ENCODE assay signal across 9 mouse cellular contexts in genomic region chr15:103060341-103061130, GRCm38 (mm10). TPM values are rescaled to one million over a fixed set of nuclear protein-coding genes. Genes with fewer than 3 reads are reported as not detected.
DNase-seq lines count a peak whose midpoint lies in the region; ATAC-seq and TF ChIP-seq lines count a peak whose summit lies in the region.
"Had no signal": no experiment of that assay in that cellular context is flagged by ENCODE, and none has a peak within 500 bp of the region (broad histone marks: within the 10 kb centered on the region; RNA-seq: fewer than 3 reads in every experiment).

No protein-coding gene starts in this region.

- H3K27ac ChIP-seq in heart, embryonic 15.5 days = no peak overlapping the region
- peak overlapping the region; percentile 73 for H3K27ac ChIP-seq in intestine, postnatal 0 days (ENCODE audit: low read depth, low read length)
- no peak overlapping the region for H3K27ac ChIP-seq in midbrain, postnatal 0 days (ENCODE audit: low read depth, low read length)
- H3K27ac ChIP-seq: embryonic facial prominence, embryonic 13.5 days had no signal

- H3K9ac ChIP-seq in heart, embryonic 15.5 days = no peak overlapping the region
- H3K9ac ChIP-seq in intestine, postnatal 0 days (ENCODE audit: low read depth, low read length) = no peak overlapping the region
- no peak overlapping the region for H3K9ac ChIP-seq in midbrain, postnatal 0 days (replicated peaks; ENCODE audit: low read length, poor library complexity, severe bottlenecking)
- H3K9ac ChIP-seq: embryonic facial prominence, embryonic 13.5 days had no signal

- no peak for ATAC-seq in heart, embryonic 15.5 days (replicated peaks; ENCODE audit: insufficient number of reproducible peaks, insufficient read depth, low FRiP score, low read depth)
- ATAC-seq in intestine, postnatal 0 days = peak; percentile 31; the same call in 1 of the 2 replicates
- ATAC-seq in midbrain, postnatal 0 days (ENCODE audit: low FRiP score) = no peak
- ATAC-seq in cerebellum, adult (ENCODE audit: insufficient number of reproducible peaks, low FRiP score, low TSS enrichment) = no peak

- peak overlapping the region; percentile 23 for H3K4me2 ChIP-seq in heart, embryonic 15.5 days
- peak overlapping the region; percentile 53 for H3K4me2 ChIP-seq in intestine, postnatal 0 days (replicated peaks; ENCODE audit: low read depth)
- no peak overlapping the region for H3K4me2 ChIP-seq in midbrain, postnatal 0 days (ENCODE audit: low read depth, low read length, poor library complexity, severe bottlenecking)
- H3K4me2 ChIP-seq: embryonic facial prominence, embryonic 13.5 days had no signal

- WGBS in heart, embryonic 15.5 days = 5% methylated on average over 36 of the region's 36 CpGs
- WGBS in intestine, postnatal 0 days = 11% methylated on average over 36 of the region's 36 CpGs
- WGBS in midbrain, postnatal 0 days = 2% methylated on average over 36 of the region's 36 CpGs

- no peaks in the 10 kb centered on the region for H3K9me3 ChIP-seq in heart, embryonic 15.5 days (replicated peaks)
- H3K9me3 ChIP-seq in intestine, postnatal 0 days (ENCODE audit: control insufficient read depth) = no peaks in the 10 kb centered on the region
- no peaks in the 10 kb centered on the region for H3K9me3 ChIP-seq in midbrain, postnatal 0 days (ENCODE audit: low read length)
- H3K9me3 ChIP-seq: embryonic facial prominence, embryonic 13.5 days had no signal

- H3K4me1 ChIP-seq in heart, embryonic 15.5 days (replicated peaks) = peaks cover 11% of the 10 kb centered on the region
- H3K4me1 ChIP-seq in intestine, postnatal 0 days (replicated peaks; ENCODE audit: control insufficient read depth, insufficient read depth, low read length) = no peaks in the 10 kb centered on the region
- H3K4me1 ChIP-seq in midbrain, postnatal 0 days (ENCODE audit: insufficient read depth, low read length) = no peaks in the 10 kb centered on the region

- H3K36me3 ChIP-seq in heart, embryonic 15.5 days = no peaks in the 10 kb centered on the region
- H3K36me3 ChIP-seq in intestine, postnatal 0 days (ENCODE audit: control insufficient read depth, insufficient read depth) = no peaks in the 10 kb centered on the region
- no peaks in the 10 kb centered on the region for H3K36me3 ChIP-seq in midbrain, postnatal 0 days (ENCODE audit: insufficient read depth, low read length)
- H3K36me3 ChIP-seq: embryonic facial prominence, embryonic 13.5 days had no signal

- no peak for TF ChIP-seq CTCF in intestine, postnatal 0 days (IDR thresholded peaks at IDR 0.05; ENCODE audit: low read depth)
- no peak for TF ChIP-seq CTCF in midbrain, postnatal 0 days (IDR thresholded peaks at IDR 0.05)

- no peak for DNase-seq in heart, adult 8-10 months (ENCODE audit: low spot score)
- DNase-seq in embryo, embryonic 11 days = peak; percentile 74
- DNase-seq in midbrain, postnatal 0 days (ENCODE audit: low spot score) = peak; percentile 58
- DNase-seq in c-Kit-positive CD71-positive TER-119-positive erythroid progenitor cells, embryonic 14.5 days (ENCODE audit: low spot score) = no peak
- DNase-seq in lung, adult 18-20 months = no peak

- H3K4me3 ChIP-seq in heart, embryonic 15.5 days = peak overlapping the region; percentile 7; the same call in 1 of the 2 replicates
- peak overlapping the region; percentile 25 for H3K4me3 ChIP-seq in intestine, postnatal 0 days (ENCODE audit: low read depth, low read length)
- no peak overlapping the region for H3K4me3 ChIP-seq in midbrain, postnatal 0 days (ENCODE audit: low read depth, low read length)
- H3K4me3 ChIP-seq: embryonic facial prominence, embryonic 13.5 days had no signal

- H3K27me3 ChIP-seq in heart, embryonic 15.5 days = peaks cover 94% of the 10 kb centered on the region
- H3K27me3 ChIP-seq in intestine, postnatal 0 days (replicated peaks; ENCODE audit: control insufficient read depth, insufficient read depth, low read length) = peaks cover 67% of the 10 kb centered on the region
- H3K27me3 ChIP-seq in midbrain, postnatal 0 days (ENCODE audit: insufficient read depth, low read length) = peaks cover 81% of the 10 kb centered on the region

RNA-seq across cellular contexts. Expression of gene Hoxc4, which starts 41.8 kb away (rescaled TPM):
- 0.52 and 1.7 TPM in 2 replicates for polyA plus RNA-seq in heart, embryonic 15.5 days (2015; fragmentation: Nextera tagmentation; extraction: Ambion mirVana)
- total RNA-seq in heart, adult 8-10 months (2022) = not detected
- 4.8 and 5.2 TPM in 2 replicates for polyA plus RNA-seq in intestine, postnatal 0 days (2015; fragmentation: Nextera tagmentation; extraction: Ambion mirVana)
- total RNA-seq in midbrain, postnatal 0 days (2014; rRNA removed) = 2.2 TPM in 1 of 2 replicates, not detected in the other
- polyA plus RNA-seq in midbrain, postnatal 0 days (2015; fragmentation: Nextera tagmentation; extraction: Ambion mirVana) = not detected in 2 replicates

Comparison
In these comparisons a context has a peak if more than half of its experiments do, and no peak if none do; other contexts are left out.
1. DNase-seq: peak in embryo, embryonic 11 days (single experiment) and midbrain, postnatal 0 days (single experiment); none in heart, adult 8-10 months (single experiment), c-Kit-positive CD71-positive TER-119-positive erythroid progenitor cells, embryonic 14.5 days (single experiment) and lung, adult 18-20 months (0 of 2).